Mouse (Mus musculus): ENCODE measurements at regions not wholly inside any gene's neighbourhood (a gene's known extent, or its start where the extent isn't known, plus 50 kb on each side); places are given as distances from the start of the nearest gene placed in this dataset.
A peak's percentile ranks its signal among the peaks of the same experiment; 100 is the strongest.

DNA sequence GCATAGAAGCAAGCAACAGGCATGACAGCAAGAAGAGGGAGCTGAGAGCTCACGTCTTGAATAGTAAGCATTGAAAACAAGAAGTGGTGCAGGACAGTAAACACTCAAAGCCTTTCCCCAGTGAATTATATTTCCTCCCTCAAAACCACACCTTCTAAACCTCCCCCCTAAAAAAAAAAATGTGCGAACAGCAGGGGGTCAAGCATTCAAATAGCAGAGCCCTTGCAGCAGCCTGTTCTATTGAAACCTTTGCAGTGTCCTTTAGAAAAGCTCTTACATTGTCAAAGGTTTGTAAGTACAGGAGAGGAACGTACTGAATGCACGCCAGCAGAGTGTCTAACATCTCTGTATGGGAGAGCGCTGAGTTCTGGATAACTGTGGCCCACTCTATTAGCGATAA is 145.1 kb upstream of the Cd180 start:
- Histone ChIP-seq H3K4me1 (ENCODE audit: control insufficient read depth, insufficient read depth, insufficient read length, low read length) (no peaks in the 10 kb centered on the region), H3K27ac (replicated peaks; ENCODE audit: low read depth, low read length) (no peak overlapping the region), H3K4me3 (ENCODE audit: insufficient read depth, low read depth, low read length) (no peak overlapping the region)

DNA sequence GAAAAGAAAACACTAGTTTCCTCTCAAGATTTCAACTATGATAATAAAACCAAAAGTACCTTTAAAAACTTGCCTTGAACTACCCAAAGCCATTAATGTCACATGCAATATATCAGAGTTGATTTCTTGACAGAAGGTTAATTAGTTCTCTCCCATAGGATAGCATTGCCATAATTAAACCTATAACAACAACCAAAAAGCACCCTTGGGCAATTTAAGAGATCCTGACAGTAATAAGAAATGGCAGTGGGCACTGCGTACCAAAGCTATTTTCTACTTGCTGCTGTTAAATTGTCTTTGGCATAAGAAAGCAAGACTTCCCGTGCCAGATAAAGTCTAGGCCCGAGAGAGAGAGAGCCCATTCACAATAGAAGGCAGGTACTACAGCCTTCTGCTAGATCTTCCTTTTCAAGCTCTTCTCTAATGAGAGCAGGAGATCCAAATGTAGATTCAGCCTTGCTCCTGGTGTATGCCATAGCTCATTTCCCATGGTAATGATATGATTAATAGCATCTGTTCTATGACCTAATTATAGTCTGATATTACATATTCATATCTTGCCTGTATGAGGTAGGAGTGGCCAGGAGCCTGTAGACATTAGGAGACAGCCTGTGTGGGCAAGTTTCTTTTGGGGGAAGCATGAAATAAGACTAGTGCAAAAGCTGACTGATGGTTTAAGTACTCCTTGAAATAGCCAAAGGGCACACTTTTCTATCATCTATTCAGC is 126.3 kb upstream of the Cd180 start:
- Histone ChIP-seq H3K4me3 (ENCODE audit: insufficient read depth, low read depth, low read length) (no peak overlapping the region), H3K4me1 (ENCODE audit: control insufficient read depth, insufficient read depth, insufficient read length, low read length) (no peaks in the 10 kb centered on the region), H3K27ac (replicated peaks; ENCODE audit: low read depth, low read length) (no peak overlapping the region)

DNA sequence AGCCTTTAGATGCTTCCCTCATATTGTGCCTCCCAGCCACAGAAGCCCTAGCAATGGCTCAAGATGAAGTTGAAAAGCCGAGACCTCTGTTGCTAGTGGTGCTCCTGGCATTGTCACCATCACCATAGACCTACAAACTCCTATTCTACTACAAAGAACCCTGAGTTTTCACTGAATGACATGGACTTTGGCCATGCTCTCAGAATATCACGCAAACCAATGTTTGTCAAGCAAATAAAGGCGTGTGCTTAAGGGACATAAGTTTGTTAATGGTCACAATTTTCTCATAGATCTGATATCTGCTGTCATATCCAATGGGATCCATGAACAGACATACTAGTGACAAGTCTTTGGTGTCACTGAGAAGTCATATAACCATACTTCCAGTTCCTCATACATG is 123.8 kb upstream of the Cd180 start:
- no peak overlapping the region for H3K27ac ChIP-seq (replicated peaks; ENCODE audit: low read depth, low read length)
- H3K4me3 ChIP-seq (ENCODE audit: insufficient read depth, low read depth, low read length): no peak overlapping the region
- H3K4me1 ChIP-seq (ENCODE audit: control insufficient read depth, insufficient read depth, insufficient read length, low read length): peaks cover 8% of the 10 kb centered on the region; the same call in 1 of the 2 replicates

DNA sequence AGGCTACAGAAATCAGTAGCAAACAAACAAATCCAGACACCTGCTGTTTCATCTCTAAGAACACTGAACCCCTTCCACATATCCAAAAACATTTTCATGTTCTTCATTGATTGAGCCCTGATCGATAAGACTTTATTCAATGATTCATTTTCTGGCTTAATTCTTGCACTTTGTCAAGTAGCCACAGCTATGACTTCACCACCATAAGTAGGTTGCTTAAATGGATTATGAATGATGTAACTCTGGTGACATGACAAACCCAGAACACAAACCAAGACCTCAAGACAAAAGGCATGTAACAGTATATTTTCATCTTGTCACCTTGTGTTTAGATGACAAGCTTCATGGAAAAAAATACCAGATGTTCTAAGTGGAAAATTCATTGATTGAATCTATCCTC is 123.1 kb upstream of the Cd180 start:
- peaks cover 8% of the 10 kb centered on the region; the same call in 1 of the 2 replicates for H3K4me1 ChIP-seq (ENCODE audit: control insufficient read depth, insufficient read depth, insufficient read length, low read length)

DNA sequence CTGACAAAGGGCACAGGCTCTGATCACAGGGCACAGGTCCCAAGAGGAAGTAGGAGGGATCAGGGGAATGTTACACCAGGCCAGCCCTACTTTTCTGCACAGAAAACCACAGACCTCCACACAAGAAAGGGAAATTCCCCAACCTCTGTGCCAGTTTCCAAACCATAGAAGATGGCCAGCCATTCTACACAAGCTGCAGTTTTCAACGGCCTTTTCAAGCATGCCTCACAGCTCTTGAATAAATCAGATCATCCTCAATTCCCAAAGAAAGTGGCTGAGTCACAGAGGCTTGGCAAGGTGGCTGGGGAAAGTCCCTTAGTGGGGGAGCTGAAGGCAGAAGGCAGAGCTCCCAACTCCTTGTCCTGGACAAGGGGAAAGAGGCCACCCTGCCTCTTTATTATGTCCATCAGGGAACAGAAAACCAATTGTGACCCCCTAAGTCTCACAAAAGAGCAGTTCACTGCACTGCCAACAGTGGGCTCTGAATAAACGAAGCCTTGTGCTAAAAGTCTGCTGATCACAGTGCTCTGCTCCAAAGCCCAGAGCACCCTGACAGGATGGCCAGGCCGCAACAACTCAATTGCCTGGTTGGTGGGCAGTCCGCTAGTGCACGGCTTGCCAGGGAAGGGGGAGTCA is 120.0 kb upstream of the Cd180 start:
- Histone ChIP-seq H3K4me3 (ENCODE audit: insufficient read depth, low read depth, low read length) (no peak overlapping the region), H3K27ac (replicated peaks; ENCODE audit: low read depth, low read length) (0 out of 2 replicates have a peak overlapping the region, but pooled peaks have one; percentile 26), H3K4me1 (ENCODE audit: control insufficient read depth, insufficient read depth, insufficient read length, low read length) (peaks cover 13% of the 10 kb centered on the region; the same call in 1 of the 2 replicates)

More for the DNA sequence above, 123.1 kb upstream of the Cd180 start:
- Histone ChIP-seq H3K27ac (replicated peaks; ENCODE audit: low read depth, low read length) (no peak overlapping the region), H3K4me3 (ENCODE audit: insufficient read depth, low read depth, low read length) (no peak overlapping the region)

GRCm38 (mm10) chr13:102576871-102577662 is 116.3 kb upstream of the Cd180 start:
- no peak overlapping the region for H3K27ac ChIP-seq (replicated peaks; ENCODE audit: low read depth, low read length)
- no peak overlapping the region for H3K4me3 ChIP-seq (ENCODE audit: insufficient read depth, low read depth, low read length)
- H3K4me1 ChIP-seq (ENCODE audit: control insufficient read depth, insufficient read depth, insufficient read length, low read length): peaks cover 14% of the 10 kb centered on the region; the same call in 1 of the 2 replicates

DNA sequence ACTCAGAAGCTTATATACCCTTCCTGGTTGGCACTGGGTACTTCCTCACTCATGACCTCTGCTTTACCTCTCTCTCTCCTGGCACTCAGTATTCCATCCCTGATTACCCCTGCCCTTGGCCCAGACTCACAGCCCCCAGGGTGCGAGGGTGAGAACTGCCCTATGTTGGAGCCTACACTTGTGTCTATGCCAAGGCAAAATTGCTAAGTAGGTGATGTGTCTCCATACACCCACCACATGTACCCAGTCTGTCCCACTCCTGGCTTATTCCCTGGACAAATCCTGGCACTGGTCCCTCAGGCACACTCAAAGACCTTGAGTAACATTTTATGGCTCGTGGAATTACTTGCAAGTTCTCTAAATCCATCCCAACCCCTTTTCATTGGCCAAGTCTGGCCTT is 114.5 kb upstream of the Cd180 start:
- no peak overlapping the region for H3K4me3 ChIP-seq (ENCODE audit: insufficient read depth, low read depth, low read length)
- H3K4me1 ChIP-seq (ENCODE audit: control insufficient read depth, insufficient read depth, insufficient read length, low read length): peaks cover 7% of the 10 kb centered on the region; the same call in 1 of the 2 replicates
- H3K27ac ChIP-seq (replicated peaks; ENCODE audit: low read depth, low read length): no peak overlapping the region

DNA sequence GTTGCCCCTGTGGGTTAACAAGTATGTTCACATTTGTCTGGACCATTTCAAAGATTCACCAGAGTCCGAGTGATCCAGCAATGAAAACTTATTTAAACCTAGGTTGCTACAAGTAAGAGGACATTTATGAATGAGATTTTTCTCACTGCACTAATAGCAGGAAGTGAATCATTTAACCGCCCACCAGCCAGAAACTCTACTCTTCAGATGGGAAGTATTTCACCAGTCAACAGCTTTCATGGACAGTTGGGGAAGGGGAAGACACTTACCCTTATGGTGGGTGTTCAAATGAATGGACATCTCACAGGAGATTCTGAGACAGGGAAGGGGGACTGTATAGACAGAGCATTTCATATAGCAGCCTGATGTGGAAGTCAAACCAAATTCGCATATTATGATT is 113.7 kb upstream of the Cd180 start:
- no peak overlapping the region for H3K4me3 ChIP-seq (ENCODE audit: insufficient read depth, low read depth, low read length)

DNA sequence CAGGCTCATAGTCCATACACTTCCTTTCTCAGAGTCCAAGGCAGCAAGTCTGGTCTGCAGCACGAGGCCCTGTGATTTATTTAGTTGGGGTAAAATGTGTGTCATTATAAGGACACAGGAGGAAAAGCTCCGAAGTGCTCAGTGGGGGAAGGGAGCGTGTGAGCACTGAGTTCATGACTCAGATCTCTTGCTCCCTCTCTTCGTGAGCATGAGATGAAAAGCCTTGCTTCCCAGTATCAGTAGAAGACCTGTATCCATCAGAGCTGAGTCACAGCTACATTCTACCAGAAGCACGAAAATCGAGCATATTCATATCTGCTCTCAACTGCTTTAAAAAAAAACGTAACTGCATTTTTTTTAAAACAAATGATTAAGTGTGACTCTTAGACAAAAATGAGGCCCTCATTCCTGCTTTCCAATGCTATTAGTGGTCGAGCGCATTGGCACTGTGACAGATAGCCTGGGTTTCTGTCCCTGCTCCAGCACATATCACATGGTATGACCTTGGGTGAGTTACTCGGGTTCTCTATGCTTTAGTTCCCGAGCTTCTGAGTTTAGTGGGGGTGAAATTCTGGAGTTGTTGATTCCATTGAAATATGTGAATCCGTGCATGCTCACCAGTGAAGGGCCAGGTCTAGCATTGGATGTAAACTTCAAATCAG is 109.2 kb upstream of the Cd180 start:
- Histone ChIP-seq H3K27ac (replicated peaks; ENCODE audit: low read depth, low read length) (no peak overlapping the region), H3K4me1 (ENCODE audit: control insufficient read depth, insufficient read depth, insufficient read length, low read length) (0 out of 2 replicates have a peak, but pooled peaks cover 2% of the 10 kb centered on the region), H3K4me3 (ENCODE audit: insufficient read depth, low read depth, low read length) (no peak overlapping the region)

More for the DNA sequence above, 113.7 kb upstream of the Cd180 start:
- Histone ChIP-seq H3K4me1 (ENCODE audit: control insufficient read depth, insufficient read depth, insufficient read length, low read length) (peaks cover 6% of the 10 kb centered on the region; the same call in 1 of the 2 replicates), H3K27ac (replicated peaks; ENCODE audit: low read depth, low read length) (no peak overlapping the region)

DNA sequence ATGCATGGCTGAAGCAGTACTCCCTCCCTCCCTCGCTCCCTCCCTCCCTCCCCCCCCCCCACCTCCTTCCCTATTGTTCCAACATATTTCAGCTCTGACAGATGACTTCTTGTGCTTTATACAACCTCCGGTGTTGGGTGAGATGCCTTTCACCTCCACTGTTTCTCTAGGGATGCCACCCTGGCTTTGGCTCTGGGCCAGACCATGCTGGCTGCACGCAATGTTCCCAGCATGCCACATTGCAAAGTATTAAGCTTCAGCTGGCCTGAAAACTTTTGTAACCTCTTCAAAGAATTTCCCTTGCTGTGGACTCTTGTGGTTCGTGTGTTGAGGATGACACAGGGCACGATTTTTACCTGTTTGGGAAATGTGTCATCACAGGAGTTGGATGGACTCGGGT is 107.1 kb upstream of the Cd180 start:
- Histone ChIP-seq H3K27ac (replicated peaks; ENCODE audit: low read depth, low read length) (no peak overlapping the region), H3K4me3 (ENCODE audit: insufficient read depth, low read depth, low read length) (no peak overlapping the region), H3K4me1 (ENCODE audit: control insufficient read depth, insufficient read depth, insufficient read length, low read length) (peaks cover 10% of the 10 kb centered on the region; the same call in 1 of the 2 replicates)

DNA sequence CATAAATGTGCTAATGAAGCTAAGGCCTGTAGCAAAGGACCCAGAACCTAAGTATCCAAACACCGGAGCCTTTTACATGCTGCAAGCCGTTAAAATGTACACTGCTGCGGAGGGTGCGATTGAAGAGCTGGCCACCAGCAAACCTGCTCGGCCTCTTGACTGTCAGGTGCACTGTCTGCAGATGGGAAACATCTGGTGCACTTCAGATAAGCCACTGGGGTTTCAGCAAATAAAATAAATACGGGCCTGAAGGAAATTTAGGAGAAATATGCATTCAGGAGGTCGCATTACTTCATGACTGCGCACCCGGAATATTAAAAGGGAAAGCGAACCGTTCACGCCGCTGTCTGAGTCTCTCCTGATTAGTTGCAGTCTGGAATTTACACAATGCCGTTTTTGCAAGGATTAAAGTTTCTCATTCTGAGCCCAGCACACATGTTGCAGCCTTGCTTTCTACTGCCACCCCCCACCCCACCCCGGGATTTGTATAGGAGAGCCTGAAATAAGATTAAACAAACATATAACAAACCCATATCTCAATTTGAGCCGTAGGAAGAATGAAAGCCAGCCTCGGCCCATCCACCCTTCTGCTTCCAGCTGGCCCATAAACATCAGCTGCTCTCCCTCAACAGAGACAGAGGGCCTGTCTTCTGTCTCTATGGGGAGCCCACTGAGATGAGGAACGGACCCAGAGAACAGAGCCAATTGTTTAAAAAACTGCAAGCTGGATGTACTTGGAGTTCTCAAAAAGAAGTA is 103.5 kb upstream of the Cd180 start:
- H3K4me3 ChIP-seq (ENCODE audit: insufficient read depth, low read depth, low read length): no peak overlapping the region
- peaks cover 19% of the 10 kb centered on the region for H3K4me1 ChIP-seq (ENCODE audit: control insufficient read depth, insufficient read depth, insufficient read length, low read length)
- H3K27ac ChIP-seq (replicated peaks; ENCODE audit: low read depth, low read length): no peak overlapping the region

- Histone ChIP-seq H3K4me3 (ENCODE audit: insufficient read depth, low read depth, low read length) (no peak overlapping the region), H3K4me1 (ENCODE audit: control insufficient read depth, insufficient read depth, insufficient read length, low read length) (peaks cover 20% of the 10 kb centered on the region), H3K27ac (replicated peaks; ENCODE audit: low read depth, low read length) (peak overlapping the region; percentile 32; the same call in 1 of the 2 replicates)
These were observed 101.4 kb upstream of the Cd180 start for GRCm38 (mm10) chr13:102591803-102592537.

- peak overlapping the region; percentile 56 for H3K27ac ChIP-seq (replicated peaks; ENCODE audit: low read depth, low read length)
- no peak overlapping the region for H3K4me3 ChIP-seq (ENCODE audit: insufficient read depth, low read depth, low read length)
- peaks cover 20% of the 10 kb centered on the region for H3K4me1 ChIP-seq (ENCODE audit: control insufficient read depth, insufficient read depth, insufficient read length, low read length)
These were observed 99.8 kb upstream of the Cd180 start for GRCm38 (mm10) chr13:102593405-102594200.

All from brown adipose tissue, adult 24 weeks (tissue).